Comparison of ENCODE assay signal across 8 mouse cellular contexts in the genomic region with DNA sequence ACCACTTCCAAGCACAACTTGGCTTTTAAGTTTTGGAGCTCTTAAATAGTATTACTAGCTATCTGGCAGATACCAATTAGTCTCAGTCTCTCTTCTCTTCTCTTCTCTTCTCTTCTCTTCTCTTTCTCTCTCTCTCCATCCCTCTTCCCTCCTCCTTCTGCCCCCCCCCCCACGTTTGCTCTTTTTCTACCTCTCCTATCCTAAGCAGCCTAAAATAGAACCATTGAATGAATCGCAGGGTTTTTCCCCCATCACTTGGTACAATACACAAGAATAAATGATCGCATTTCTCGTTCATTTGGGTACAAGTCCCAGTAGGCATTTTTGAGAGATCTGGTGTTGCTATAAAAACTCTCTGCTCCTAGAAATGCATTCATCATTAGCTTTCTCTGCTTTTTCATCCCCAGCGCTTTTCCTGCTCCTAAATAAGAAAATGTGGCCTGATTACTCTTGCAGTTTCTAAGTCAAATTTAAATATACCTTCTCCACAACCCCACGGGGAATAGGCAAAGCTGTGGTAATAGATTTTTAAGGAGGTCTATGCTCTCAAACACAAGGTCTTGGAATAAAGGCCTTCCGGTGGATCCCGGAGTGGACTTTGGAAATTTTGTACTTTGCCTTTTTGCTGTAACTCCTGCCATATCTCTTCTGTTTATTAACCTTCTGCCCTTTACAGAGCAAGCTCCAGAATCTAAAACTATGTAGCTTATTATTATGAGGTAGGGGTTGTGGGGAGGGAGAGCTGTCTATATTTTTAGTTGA. TPM values are rescaled to one million over a fixed set of nuclear protein-coding genes. Genes with fewer than 3 reads are reported as not detected.
A peak's percentile ranks its signal among the peaks of the same experiment; 100 is the strongest.
DNase-seq lines count a peak whose midpoint lies in the region; ATAC-seq and TF ChIP-seq lines count a peak whose summit lies in the region.

No protein-coding gene starts in this region.

- H3K27ac ChIP-seq in heart, embryonic 11.5 days (ENCODE audit: low read depth, low read length), result peak overlapping the region; percentile 77
- H3K27ac ChIP-seq in embryonic facial prominence, embryonic 11.5 days (replicated peaks; ENCODE audit: low read depth, low read length), result no peak overlapping the region
- no peak overlapping the region for H3K27ac ChIP-seq in midbrain, postnatal 0 days (ENCODE audit: low read depth, low read length)

- intact Hi-C loops in heart, postnatal 14 days (cut with DNase I), result no loop called here

- no peak for TF ChIP-seq CTCF in midbrain, postnatal 0 days (IDR thresholded peaks at IDR 0.05)

- H3K9me3 ChIP-seq in heart, embryonic 11.5 days (replicated peaks; ENCODE audit: control insufficient read depth, low read length), result no peaks in the 10 kb centered on the region
- no peaks in the 10 kb centered on the region for H3K9me3 ChIP-seq in embryonic facial prominence, embryonic 11.5 days (replicated peaks; ENCODE audit: control insufficient read depth, low read length)
- no peaks in the 10 kb centered on the region for H3K9me3 ChIP-seq in midbrain, postnatal 0 days (ENCODE audit: low read length)

- peak overlapping the region; percentile 80 for H3K9ac ChIP-seq in heart, embryonic 11.5 days (ENCODE audit: low read depth, low read length)
- H3K9ac ChIP-seq in embryonic facial prominence, embryonic 11.5 days (replicated peaks; ENCODE audit: low read length), result peak overlapping the region; percentile 78
- no peak overlapping the region for H3K9ac ChIP-seq in midbrain, postnatal 0 days (replicated peaks; ENCODE audit: low read length, poor library complexity, severe bottlenecking)

- no peaks in the 10 kb centered on the region for H3K36me3 ChIP-seq in heart, embryonic 11.5 days (ENCODE audit: control insufficient read depth, insufficient read depth, low read length)
- H3K36me3 ChIP-seq in embryonic facial prominence, embryonic 11.5 days (replicated peaks; ENCODE audit: control insufficient read depth, insufficient read depth, low read depth, low read length), result no peaks in the 10 kb centered on the region
- no peaks in the 10 kb centered on the region for H3K36me3 ChIP-seq in midbrain, postnatal 0 days (ENCODE audit: insufficient read depth, low read length)

- no peak for ATAC-seq in heart, embryonic 11.5 days (replicated peaks; ENCODE audit: insufficient number of reproducible peaks, low FRiP score, low TSS enrichment)
- no peak for ATAC-seq in embryonic facial prominence, embryonic 11.5 days (replicated peaks; ENCODE audit: insufficient number of reproducible peaks, low FRiP score, low TSS enrichment, low read depth)
- ATAC-seq in midbrain, postnatal 0 days (ENCODE audit: low FRiP score), result no peak

- peak overlapping the region; percentile 73 for H3K4me2 ChIP-seq in heart, embryonic 11.5 days
- H3K4me2 ChIP-seq in embryonic facial prominence, embryonic 11.5 days (ENCODE audit: low read depth, low read length), result peak overlapping the region; percentile 39
- peak overlapping the region; percentile 47 for H3K4me2 ChIP-seq in midbrain, postnatal 0 days (ENCODE audit: low read depth, low read length, poor library complexity, severe bottlenecking)

- H3K27me3 ChIP-seq in heart, embryonic 11.5 days (ENCODE audit: control insufficient read depth, insufficient read depth, low read length), result no peaks in the 10 kb centered on the region
- H3K27me3 ChIP-seq in embryonic facial prominence, embryonic 11.5 days (ENCODE audit: control insufficient read depth, insufficient read depth, low read length), result no peaks in the 10 kb centered on the region
- no peaks in the 10 kb centered on the region for H3K27me3 ChIP-seq in midbrain, postnatal 0 days (ENCODE audit: insufficient read depth, low read length)

- 38% methylated on average over 8 of the region's 8 CpGs for WGBS in heart, embryonic 11.5 days (ENCODE audit: insufficient replicate concordance)
- WGBS in embryonic facial prominence, embryonic 11.5 days, result 38% methylated on average over 8 of the region's 8 CpGs
- WGBS in midbrain, postnatal 0 days, result 34% methylated on average over 8 of the region's 8 CpGs

- H3K4me1 ChIP-seq in heart, embryonic 11.5 days (ENCODE audit: control insufficient read depth, insufficient read depth, low read length), result peaks cover 31% of the 10 kb centered on the region
- H3K4me1 ChIP-seq in embryonic facial prominence, embryonic 11.5 days (ENCODE audit: control insufficient read depth, insufficient read depth, low read length), result no peaks in the 10 kb centered on the region
- H3K4me1 ChIP-seq in midbrain, postnatal 0 days (ENCODE audit: insufficient read depth, low read length), result no peaks in the 10 kb centered on the region

- H3K4me3 ChIP-seq in heart, embryonic 11.5 days (ENCODE audit: low read depth, low read length), result peak overlapping the region; percentile 97
- peak overlapping the region; percentile 96 for H3K4me3 ChIP-seq in embryonic facial prominence, embryonic 11.5 days (ENCODE audit: low read depth, low read length)
- H3K4me3 ChIP-seq in midbrain, postnatal 0 days (ENCODE audit: low read depth, low read length), result peak overlapping the region; percentile 93

- DNase-seq in heart, postnatal 14 days, result no peak
- DNase-seq in embryonic facial prominence, embryonic 11.5 days (ENCODE audit: low spot score), result peak; percentile 26
- DNase-seq in kidney, adult 9 months, result peak; percentile 80
- no peak for DNase-seq in midbrain, postnatal 0 days (ENCODE audit: low spot score)
- DNase-seq in thymus, postnatal 0 days (ENCODE audit: low spot score), result no peak
- no peak for DNase-seq in frontal cortex, postnatal 14 days (ENCODE audit: low spot score in 2 of 2)
- no peak for DNase-seq in embryo, embryonic 9.5 days (ENCODE audit: extremely low spot score)

RNA-seq across cellular contexts. Expression of a gene that starts 1.2 kb away (rescaled TPM):
- 34.3 and 41.7 TPM in 2 replicates for polyA plus RNA-seq in heart, embryonic 11.5 days (2014; fragmentation: Nextera tagmentation; extraction: Ambion mirVana)
- 10 to 100 TPM; 37.2 to 38.0 TPM for total RNA-seq in heart, postnatal 14 days (2021)
- polyA plus RNA-seq in embryonic facial prominence, embryonic 11.5 days (2014; fragmentation: Nextera tagmentation; extraction: Ambion mirVana), result 30.7 and 36.0 TPM in 2 replicates
- 17.5 and 17.8 TPM in 2 replicates for total RNA-seq in midbrain, postnatal 0 days (2014; rRNA removed)
- polyA plus RNA-seq in midbrain, postnatal 0 days (2015; fragmentation: Nextera tagmentation; extraction: Ambion mirVana), result 9.0 TPM in 2 replicates
- 13.6 and 14.9 TPM in 2 replicates for polyA plus RNA-seq in thymus, postnatal 0 days (2015; fragmentation: Nextera tagmentation; extraction: Ambion mirVana)

RNA-seq across cellular contexts. Expression of a gene that starts 27.5 kb away (rescaled TPM):
- polyA plus RNA-seq in heart, embryonic 11.5 days (2014; fragmentation: Nextera tagmentation; extraction: Ambion mirVana), result 9.6 and 10.4 TPM in 2 replicates
- 1 to 10 TPM; 5.0 to 5.9 TPM for total RNA-seq in heart, postnatal 14 days (2021)
- 15.0 and 17.4 TPM in 2 replicates for polyA plus RNA-seq in embryonic facial prominence, embryonic 11.5 days (2014; fragmentation: Nextera tagmentation; extraction: Ambion mirVana)
- total RNA-seq in midbrain, postnatal 0 days (2014; rRNA removed), result 25.3 and 27.8 TPM in 2 replicates
- 10.4 and 12.6 TPM in 2 replicates for polyA plus RNA-seq in midbrain, postnatal 0 days (2015; fragmentation: Nextera tagmentation; extraction: Ambion mirVana)
- 16.3 and 21.3 TPM in 2 replicates for polyA plus RNA-seq in thymus, postnatal 0 days (2015; fragmentation: Nextera tagmentation; extraction: Ambion mirVana)

Comparison
In these comparisons a context has a peak if more than half of its experiments do, and no peak if none do; other contexts are left out.
1. DNase-seq: peak in embryonic facial prominence, embryonic 11.5 days (single experiment) and kidney, adult 9 months (single experiment); none in heart, postnatal 14 days (0 of 2), midbrain, postnatal 0 days (single experiment), thymus, postnatal 0 days (single experiment), frontal cortex, postnatal 14 days (0 of 2) and embryo, embryonic 9.5 days (single experiment).
2. Peak in every context shown above with its lines, with median percentiles within 50 percentile points of each other: H3K4me2 ChIP-seq and H3K4me3 ChIP-seq.